Mouse (Mus musculus) heart, adult 18-20 months (tissue): ENCODE results near the gene Phlpp1. TPM values are rescaled to one million over a fixed set of nuclear protein-coding genes. Genes with fewer than 3 reads are reported as not detected.

ENCODE experiments used
- DNase-seq, 2 experiments: peaks; one replicate each; pipeline ENCODE4 v3.0.0; 2021 to 2022; ENCODE audit warnings: mixed read lengths in 1 of 2
- total RNA-seq, 2 experiments: library from RNA; stranded (reverse); gene quantifications; 2 replicates each; pipeline ENCODE4 v1.2.3; 2021

The Phlpp1 gene
- total RNA-seq, 2 experiments from 2014 or later: 16.3 to 19.1 TPM

DNA sequence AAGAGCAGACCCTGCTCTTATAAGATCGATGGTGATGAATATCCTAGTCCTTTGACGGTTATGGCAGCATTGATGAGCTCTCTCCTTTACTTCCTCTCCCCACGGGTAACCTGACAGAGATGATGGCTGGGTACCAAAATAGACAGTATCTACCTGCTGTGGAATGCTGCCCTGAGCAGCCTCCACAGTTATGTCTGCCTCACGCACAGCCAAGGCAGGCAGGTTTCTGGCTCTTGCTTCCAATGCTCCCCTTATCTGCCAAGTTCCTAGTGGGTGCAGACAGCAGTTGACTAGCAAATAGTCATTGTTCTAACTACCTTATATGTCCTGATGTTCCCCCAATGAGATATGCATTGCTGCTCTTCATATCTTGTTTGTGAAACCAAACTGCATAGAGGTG lies 215.7 kb downstream of the Phlpp1 start:
- DNase-seq: no peak

DNA sequence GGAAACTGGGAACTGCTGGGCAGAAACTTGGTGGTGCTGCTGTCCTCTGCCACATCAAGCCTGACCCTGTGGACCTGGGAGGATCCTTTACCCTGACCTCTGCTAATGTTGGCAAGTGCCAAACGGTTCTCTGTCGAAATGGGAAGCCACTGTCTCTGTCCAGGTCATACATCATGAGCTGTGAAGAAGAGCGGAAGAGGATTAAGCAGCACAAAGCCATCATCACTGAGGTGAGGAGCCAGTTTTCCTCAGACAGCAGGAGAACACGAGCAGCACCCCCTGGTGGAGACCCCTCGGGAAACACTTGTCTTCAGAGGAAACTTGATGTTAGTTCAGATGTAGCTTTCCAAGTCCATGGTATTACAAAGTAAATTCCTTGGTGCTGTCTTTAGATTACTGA lies 218.1 kb downstream of the Phlpp1 start:
- DNase-seq: peak; percentile 38 to 76

GRCm38 (mm10) chr1:106393072-106393471 lies 221.5 kb downstream of the Phlpp1 start:
- no peak for DNase-seq

GRCm38 (mm10) chr1:106394678-106395077 lies 223.1 kb downstream of the Phlpp1 start:
- DNase-seq: no peak

- DNase-seq: peak; percentile 71 to 87
Measured at GRCm38 (mm10) chr1:106395476-106395875, 223.9 kb downstream of the Phlpp1 start.

DNA sequence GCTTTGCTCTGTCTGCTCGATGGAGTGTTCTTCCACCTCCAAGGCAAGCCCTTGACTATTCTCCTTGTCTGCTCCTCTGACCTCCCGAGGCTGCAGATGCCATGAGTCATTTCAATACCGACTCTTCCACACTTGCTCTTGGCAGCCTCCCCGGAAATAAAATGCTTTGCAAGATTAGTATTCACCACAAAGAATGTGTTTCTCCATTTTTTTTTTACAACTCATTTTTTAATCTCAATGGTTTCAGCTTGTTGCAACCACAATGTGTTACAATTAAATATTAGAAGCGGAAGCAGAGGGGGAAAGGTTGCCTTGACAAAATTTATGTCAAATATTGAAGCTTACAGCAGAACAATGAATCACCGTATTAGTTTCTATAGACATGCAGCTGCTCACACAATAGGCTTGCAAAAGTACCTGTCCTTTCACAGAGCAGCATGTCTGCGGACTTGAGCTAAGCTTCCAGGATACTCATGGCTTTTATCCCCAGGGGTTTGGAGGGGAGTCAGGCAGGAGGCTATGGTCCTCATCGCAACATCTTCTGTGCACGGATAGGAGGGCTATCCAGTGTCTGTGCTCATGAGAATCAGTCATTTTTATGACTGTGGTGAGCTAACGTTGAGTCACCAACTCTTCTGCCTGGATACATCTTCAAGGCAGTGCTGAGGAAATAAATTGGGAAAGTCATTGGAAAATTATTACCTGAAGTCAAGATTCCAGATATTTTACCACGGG lies 229.5 kb downstream of the Phlpp1 start:
- DNase-seq: peak; percentile 58 to 66

DNA sequence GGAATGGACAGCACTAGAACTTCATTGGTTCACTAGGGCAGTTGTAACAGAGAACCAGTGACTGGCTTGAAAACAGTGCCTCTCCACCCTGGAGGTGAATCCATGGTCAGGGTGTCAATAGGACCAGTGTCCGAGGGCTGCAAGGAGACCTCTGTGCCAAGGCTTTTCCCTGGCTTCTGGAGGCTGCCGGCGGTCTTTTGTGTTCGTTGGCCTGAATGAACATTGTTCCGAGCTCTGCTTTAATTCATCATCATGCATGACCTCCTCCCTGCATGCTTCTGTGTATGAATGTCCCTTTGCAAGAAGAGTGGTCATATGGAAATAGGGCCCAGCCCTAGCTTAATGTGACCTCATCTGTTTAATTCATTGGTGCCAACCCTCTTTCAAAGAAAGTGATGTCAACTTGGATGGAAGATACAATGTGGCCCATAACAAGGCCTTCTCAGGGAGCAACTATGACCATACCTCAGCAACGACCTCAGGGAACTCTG lies 231.5 kb downstream of the Phlpp1 start:
- no peak for DNase-seq

DNA sequence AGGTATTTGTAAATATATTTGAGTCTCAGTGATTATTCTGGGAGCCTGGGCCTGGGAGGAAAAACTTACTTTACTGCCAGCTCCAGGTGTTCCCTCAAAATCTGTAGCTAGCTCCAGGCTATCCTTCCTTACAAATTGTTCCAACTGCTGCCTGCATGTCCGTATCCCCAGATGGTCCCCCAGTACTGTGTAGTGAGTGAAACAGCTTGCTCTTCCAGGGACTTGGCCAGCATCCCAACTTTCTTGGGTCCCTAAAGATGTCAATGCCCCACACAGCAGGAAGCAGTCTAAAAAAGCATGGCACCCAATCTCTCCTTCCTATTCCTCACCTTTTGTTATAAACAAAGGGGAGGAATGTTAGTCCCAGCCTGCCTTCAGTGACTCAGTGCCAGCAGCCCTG lies 235.3 kb downstream of the Phlpp1 start:
- DNase-seq: no peak

DNA sequence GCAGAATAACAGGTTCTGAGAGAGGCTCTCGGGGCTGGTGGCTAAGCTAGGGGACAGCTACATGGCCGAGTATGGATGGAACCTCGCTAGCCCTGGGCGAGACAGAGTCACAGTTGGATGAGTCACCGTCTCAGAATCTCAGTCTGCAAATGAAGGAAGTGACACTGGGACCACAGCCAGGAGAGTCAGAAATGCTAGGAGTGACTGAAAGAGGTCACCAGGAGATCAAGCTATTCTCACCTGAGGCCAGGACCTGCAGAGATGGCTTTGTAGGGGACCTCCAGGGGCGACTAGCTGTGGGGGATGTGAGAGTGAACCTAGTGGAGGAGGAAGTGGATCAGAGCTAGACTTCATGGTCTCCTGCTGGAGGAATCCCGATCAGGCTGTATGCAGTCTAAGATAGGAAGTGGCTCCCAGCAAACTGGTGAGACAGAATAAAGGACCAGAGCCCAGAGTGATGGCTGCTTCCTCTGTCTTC lies 236.4 kb downstream of the Phlpp1 start:
- peak; percentile 67 to 75 for DNase-seq

DNA sequence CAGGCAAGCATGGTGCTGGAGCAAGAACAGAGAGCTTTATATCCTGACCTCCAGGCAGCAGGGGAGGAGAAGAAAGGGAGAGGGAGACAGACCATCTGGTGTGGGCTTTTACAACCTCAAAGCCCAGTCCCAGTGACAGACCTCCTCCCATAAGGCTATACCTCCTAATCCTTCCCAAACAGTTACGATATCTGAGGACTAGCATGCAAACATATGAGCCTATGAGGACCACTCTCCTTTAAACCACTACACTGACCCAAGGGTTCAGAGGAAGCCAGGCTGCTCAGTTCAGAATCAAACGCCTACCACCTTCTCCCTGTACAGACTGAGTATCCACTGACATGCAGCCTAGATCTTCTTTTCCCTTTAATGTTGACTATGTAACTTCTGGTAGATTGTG lies 239.3 kb downstream of the Phlpp1 start:
- no peak for DNase-seq

DNA sequence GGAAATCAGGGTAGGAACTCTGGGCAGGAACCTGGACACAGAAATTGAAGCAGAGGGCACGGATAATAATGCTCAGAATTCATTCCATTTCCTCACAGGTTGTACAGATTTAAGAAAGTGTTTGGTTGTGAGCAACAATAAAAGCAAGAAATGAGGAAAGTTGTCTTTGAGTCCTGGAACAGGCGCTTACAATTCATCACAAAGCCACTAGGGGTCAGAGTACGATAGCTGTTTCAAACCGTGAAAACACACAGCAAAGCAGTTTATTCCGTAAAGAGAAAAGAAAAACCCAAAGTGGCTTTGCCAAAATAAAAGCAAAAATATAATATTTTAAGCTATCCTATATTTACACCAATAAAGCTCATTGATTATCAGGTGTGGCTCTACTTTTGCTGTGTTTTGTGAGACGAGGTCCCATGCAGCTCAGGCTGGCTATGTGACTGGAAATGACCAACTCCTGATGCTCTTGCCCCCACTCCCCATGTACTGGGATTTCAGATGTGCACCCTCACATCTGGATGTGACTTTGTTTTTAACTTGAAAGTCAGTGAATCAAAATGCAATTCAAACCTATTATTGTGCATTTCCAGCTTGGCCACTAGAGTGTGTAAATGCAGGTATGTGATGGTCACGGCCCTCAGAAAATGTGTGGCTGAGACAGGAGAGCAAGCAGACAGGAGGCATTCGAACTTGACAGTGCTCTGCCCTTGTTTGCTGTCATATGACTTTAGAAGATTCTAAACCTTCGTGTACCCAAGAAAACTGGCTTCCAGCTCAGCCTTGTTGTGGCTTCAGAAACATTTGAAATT lies 253.8 kb downstream of the Phlpp1 start:
- peak in 1 of 2 experiments; percentile 68 for DNase-seq

- DNase-seq: no peak
Measured at GRCm38 (mm10) chr1:106428170-106428569, 256.6 kb downstream of the Phlpp1 start.

GRCm38 (mm10) chr1:106428580-106428979 lies 257.0 kb downstream of the Phlpp1 start:
- no peak for DNase-seq

GRCm38 (mm10) chr1:106433580-106433979 lies 262.0 kb downstream of the Phlpp1 start:
- no peak for DNase-seq

Other genes with a start within 250 kb of the Phlpp1 start
- 1 to 10 TPM; 7.0 to 7.9 TPM for gene Zcchc2, start 181.3 kb upstream of the Phlpp1 start, total RNA-seq